Mouse (Mus musculus) forebrain, embryonic 11.5 days (tissue): ENCODE results near the gene Tbx5. TPM values are rescaled to one million over a fixed set of nuclear protein-coding genes. Genes with fewer than 3 reads are reported as not detected.
"Not testable (repeated sequence)": the region's sequence is repeated elsewhere in the genome, so short reads cannot be mapped to it uniquely, and the experiment has no call there.

ENCODE experiments used
- ATAC-seq: fragments of 200-750 bp; cut with Nextera tagmentation; replicated peaks from 2 replicates; pipeline ENCODE4 v1.8.0; 2017; ENCODE audit warnings: moderate TSS enrichment; ENCODE audit not compliant: low FRiP score
- DNase-seq: peaks from one replicate; pipeline ENCODE4 v3.0.0-alpha.2; 2017; ENCODE audit warnings: low spot score
- H3K27ac ChIP-seq: fragments of 300-500 bp; sonication (generic); 2 replicates; pipeline ENCODE4 v1.5.1; 2014; ENCODE audit warnings: low read depth, low read length
- H3K27me3 ChIP-seq: fragments of 300-500 bp; sonication (generic); 2 replicates; pipeline ENCODE4 v1.6.1; 2014; ENCODE audit warnings: mild to moderate bottlenecking, low read length, mixed read lengths; ENCODE audit not compliant: control insufficient read depth, insufficient read depth
- H3K36me3 ChIP-seq: fragments of 300-500 bp; sonication (generic); 2 replicates; pipeline ENCODE4 v1.6.1; 2014; ENCODE audit warnings: mild to moderate bottlenecking, low read length, moderate library complexity, mixed read lengths; ENCODE audit not compliant: control insufficient read depth, insufficient read depth
- H3K4me1 ChIP-seq: fragments of 300-500 bp; sonication (generic); replicated peaks from 2 replicates; pipeline ENCODE4 v1.6.1; 2014; ENCODE audit warnings: low read length, mixed read lengths; ENCODE audit not compliant: control insufficient read depth, insufficient read depth
- H3K4me2 ChIP-seq: fragments of 300-500 bp; sonication (generic); 2 replicates; pipeline ENCODE4 v1.6.1; 2014; ENCODE audit warnings: low read depth, mild to moderate bottlenecking, low read length, moderate library complexity, mixed read lengths; ENCODE audit not compliant: severe bottlenecking
- H3K4me3 ChIP-seq: fragments of 300-500 bp; sonication (generic); 2 replicates; pipeline ENCODE4 v1.5.1; 2014; ENCODE audit warnings: low read depth, low read length
- H3K9ac ChIP-seq: fragments of 300-500 bp; sonication (generic); 2 replicates; pipeline ENCODE4 v1.6.1; 2014; ENCODE audit warnings: low read length
- H3K9me3 ChIP-seq: fragments of 300-500 bp; sonication (generic); 2 replicates; pipeline ENCODE4 v1.6.1; 2016; ENCODE audit warnings: low read length, mixed read lengths; ENCODE audit not compliant: control insufficient read depth
- WGBS: fragments of 180-500 bp; shearing (Covaris S2); extraction: QIAGEN DNeasy Blood & Tissue Kit; methylation state at CpG from one replicate; pipeline ENCODE4 v1.1.7; 2014; 5-methylcytosine and 5-hydroxymethylcytosine counted together
- polyA plus RNA-seq: library from polyadenylated mRNA; unstranded; fragments of >200 nt; fragmentation: Nextera tagmentation; extraction: Ambion mirVana; gene quantifications from 2 replicates; pipeline ENCODE4 v1.2.1, GENCODE M21; 2014

Gene Tbx5
- polyA plus RNA-seq, 1 experiment from 2014 or later = not detected

DNA sequence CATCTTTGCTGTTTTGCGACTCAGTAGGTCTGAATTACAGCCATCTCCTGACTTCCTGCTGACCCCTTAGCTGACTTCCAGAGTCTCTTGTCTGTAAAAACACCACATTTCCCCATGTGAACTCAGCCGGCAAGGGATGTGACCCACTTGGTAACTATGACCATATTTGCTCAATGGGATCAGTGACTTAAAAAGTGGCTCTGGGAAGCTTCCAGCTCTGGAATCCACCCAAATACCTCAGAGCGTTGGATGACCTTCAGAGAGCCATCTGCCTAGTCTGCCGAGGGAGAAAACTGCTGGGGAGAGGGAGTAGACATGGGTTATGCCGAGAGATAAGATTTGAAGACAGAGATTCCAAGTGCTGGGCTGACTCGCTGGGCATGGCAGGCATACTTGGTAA is 44.7 kb downstream of the Tbx5 start:
- Histone ChIP-seq H3K36me3 (no peaks in the 10 kb centered on the region), H3K9me3 (no peaks in the 10 kb centered on the region), H3K4me1 (no peaks in the 10 kb centered on the region), H3K4me2 (no peak overlapping the region), H3K4me3 (no peak overlapping the region), H3K27me3 (no peaks in the 10 kb centered on the region), H3K9ac (no peak overlapping the region), H3K27ac (no peak overlapping the region)
- 81% methylated on average over 6 of the region's 6 CpGs for WGBS
- DNase-seq (no peak), ATAC-seq (no peak)

GRCm38 (mm10) chr5:119885595-119885994 is 53.1 kb downstream of the Tbx5 start:
- Histone ChIP-seq H3K4me2 (no peak overlapping the region), H3K9ac (no peak overlapping the region), H3K4me1 (no peaks in the 10 kb centered on the region), H3K27me3 (no peaks in the 10 kb centered on the region), H3K4me3 (no peak overlapping the region), H3K9me3 (no peaks in the 10 kb centered on the region), H3K27ac (no peak overlapping the region), H3K36me3 (no peaks in the 10 kb centered on the region)
- ATAC-seq (no peak), DNase-seq (no peak)
- 93% methylated on average over 7 of the region's 8 CpGs for WGBS

DNA sequence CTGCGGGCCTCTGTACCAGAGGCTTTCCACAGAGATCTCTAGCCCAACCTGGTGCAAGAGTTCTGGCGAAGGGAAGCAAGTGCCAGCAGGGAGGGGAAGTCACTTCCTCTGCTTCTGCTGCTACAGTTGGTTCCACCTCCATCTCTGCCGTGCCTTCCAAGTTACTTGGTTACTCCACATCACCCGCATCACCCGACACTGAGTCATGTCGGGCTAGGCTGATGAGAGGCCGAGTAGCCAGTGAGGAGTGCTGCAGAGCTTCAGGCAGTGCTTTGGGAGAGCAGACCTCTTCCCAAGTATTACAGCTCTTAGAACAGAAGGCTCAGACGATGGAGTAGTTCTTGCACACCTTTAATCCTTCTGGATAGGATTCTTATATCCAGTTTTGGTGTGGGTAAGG is 54.9 kb downstream of the Tbx5 start:
- ATAC-seq = no peak
- H3K4me3 ChIP-seq = no peak overlapping the region
- no peak overlapping the region for H3K4me2 ChIP-seq
- no peaks in the 10 kb centered on the region for H3K36me3 ChIP-seq
- H3K9me3 ChIP-seq = no peaks in the 10 kb centered on the region
- WGBS = 86% methylated on average over 8 of the region's 8 CpGs
- H3K4me1 ChIP-seq = 0 out of 2 replicates have a peak, but pooled peaks cover 2% of the 10 kb centered on the region
- H3K27ac ChIP-seq = no peak overlapping the region
- H3K9ac ChIP-seq = no peak overlapping the region
- no peaks in the 10 kb centered on the region for H3K27me3 ChIP-seq
- DNase-seq = no peak

DNA sequence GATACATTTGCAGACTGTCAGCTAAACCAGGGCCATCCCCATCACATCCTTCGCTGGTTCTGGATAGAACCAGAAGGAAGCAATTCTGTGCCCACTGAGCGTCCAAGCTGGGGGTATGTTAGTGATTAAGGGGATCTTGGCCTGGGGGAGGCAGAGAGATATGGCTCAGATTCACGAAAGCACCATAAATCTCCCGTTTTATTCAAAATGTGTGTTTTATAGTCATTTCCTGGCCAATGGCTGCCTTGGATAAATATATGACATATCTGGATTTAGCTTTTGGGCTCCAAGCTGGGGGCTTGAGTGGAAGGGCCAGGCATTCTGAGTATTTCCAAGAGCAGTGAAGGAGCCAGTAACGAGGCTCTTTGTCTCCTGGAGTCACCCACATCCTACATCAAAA is 59.5 kb downstream of the Tbx5 start:
- H3K4me2 ChIP-seq = no peak overlapping the region
- no peak overlapping the region for H3K27ac ChIP-seq
- no peaks in the 10 kb centered on the region for H3K27me3 ChIP-seq
- WGBS = 60% methylated on average over 5 of the region's 5 CpGs
- no peak overlapping the region for H3K4me3 ChIP-seq
- no peak overlapping the region for H3K9ac ChIP-seq
- no peak for ATAC-seq
- H3K36me3 ChIP-seq = no peaks in the 10 kb centered on the region
- DNase-seq = no peak
- 0 out of 2 replicates have a peak, but pooled peaks cover 2% of the 10 kb centered on the region for H3K4me1 ChIP-seq
- no peaks in the 10 kb centered on the region for H3K9me3 ChIP-seq

- Histone ChIP-seq H3K4me2 (no peak overlapping the region), H3K9me3 (no peaks in the 10 kb centered on the region), H3K27ac (no peak overlapping the region), H3K36me3 (no peaks in the 10 kb centered on the region), H3K9ac (no peak overlapping the region), H3K27me3 (no peaks in the 10 kb centered on the region), H3K4me1 (0 out of 2 replicates have a peak, but pooled peaks cover 2% of the 10 kb centered on the region), H3K4me3 (no peak overlapping the region)
- no peak for ATAC-seq
- no peak for DNase-seq
- 74% methylated on average over 3 of the region's 3 CpGs for WGBS
These were observed 60.6 kb downstream of the Tbx5 start for GRCm38 (mm10) chr5:119893060-119893459.

- ATAC-seq = no peak
- 80% methylated on average over 3 of the region's 3 CpGs for WGBS
- H3K27me3 ChIP-seq = no peaks in the 10 kb centered on the region
These were observed 64.1 kb downstream of the Tbx5 start for GRCm38 (mm10) chr5:119896605-119897004.

DNA sequence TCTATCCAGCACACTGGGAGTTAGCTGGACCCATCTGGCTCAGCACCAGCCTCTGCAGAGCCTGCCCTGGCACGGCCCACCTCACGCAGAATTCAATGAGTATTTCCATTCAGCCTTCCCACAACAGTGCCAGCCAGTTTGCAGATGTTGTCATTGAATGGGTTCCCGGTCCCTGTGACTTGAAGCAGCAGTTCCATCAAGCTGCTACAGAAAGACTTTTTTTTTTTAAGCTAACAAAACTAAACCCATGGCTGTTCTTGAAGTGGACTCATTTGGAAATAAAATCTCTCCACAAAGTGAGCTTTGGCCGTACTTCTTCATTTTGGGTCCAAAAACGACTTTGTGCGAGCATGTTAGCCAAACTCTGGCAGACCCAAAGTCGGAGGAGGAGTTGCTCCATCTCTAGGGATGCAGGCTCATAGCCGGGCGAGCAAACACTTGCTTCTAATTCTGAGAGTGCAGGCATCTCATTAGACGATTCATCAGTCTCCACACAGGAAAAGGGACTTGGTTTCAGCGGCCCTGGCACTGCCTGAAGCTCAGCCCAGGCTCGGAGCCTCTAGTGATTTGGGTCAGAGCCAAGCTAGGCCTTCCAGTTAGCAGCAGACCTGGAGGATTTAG is 84.2 kb downstream of the Tbx5 start:
- Histone ChIP-seq H3K9ac (no peak overlapping the region), H3K4me2 (no peak overlapping the region), H3K4me1 (no peaks in the 10 kb centered on the region), H3K36me3 (no peaks in the 10 kb centered on the region), H3K4me3 (no peak overlapping the region), H3K27ac (no peak overlapping the region), H3K27me3 (no peaks in the 10 kb centered on the region), H3K9me3 (no peaks in the 10 kb centered on the region)
- ATAC-seq (no peak), DNase-seq (no peak)
- WGBS = 79% methylated on average over 12 of the region's 12 CpGs

More at GRCm38 (mm10) chr5:119896605-119897004, 64.1 kb downstream of the Tbx5 start:
- H3K27ac ChIP-seq = no peak overlapping the region
- no peak for DNase-seq
- no peaks in the 10 kb centered on the region for H3K36me3 ChIP-seq
- H3K4me2 ChIP-seq = no peak overlapping the region
- no peak overlapping the region for H3K4me3 ChIP-seq
- no peaks in the 10 kb centered on the region for H3K9me3 ChIP-seq
- H3K4me1 ChIP-seq = 0 out of 2 replicates have a peak, but pooled peaks cover 2% of the 10 kb centered on the region
- no peak overlapping the region for H3K9ac ChIP-seq

DNA sequence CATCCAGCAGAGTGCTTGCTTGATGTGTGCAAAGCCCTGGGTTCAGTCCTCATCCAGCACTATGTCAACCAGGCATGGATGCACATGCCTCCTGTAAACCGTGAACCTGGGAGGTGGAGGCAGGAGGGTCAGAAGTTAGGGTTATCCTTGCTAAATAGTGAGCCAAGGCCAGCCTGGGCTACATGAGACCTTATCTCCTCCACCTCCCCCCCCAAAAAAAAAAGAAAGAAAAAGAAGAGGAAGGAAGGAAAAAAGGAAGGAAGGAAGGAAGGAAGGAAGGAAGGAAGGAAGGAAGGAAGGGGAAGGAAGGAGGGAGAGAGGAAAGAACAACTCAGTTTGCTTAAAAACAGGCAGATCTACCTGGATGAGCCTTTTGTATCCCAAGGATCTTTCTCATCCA is 85.9 kb downstream of the Tbx5 start:
- not testable (repeated sequence) for H3K9me3 ChIP-seq, DNase-seq, H3K4me2 ChIP-seq, H3K4me1 ChIP-seq, H3K4me3 ChIP-seq, ATAC-seq, H3K27me3 ChIP-seq, H3K36me3 ChIP-seq, H3K9ac ChIP-seq, H3K27ac ChIP-seq
- WGBS = 95% methylated on average over 1 of the region's 1 CpGs

GRCm38 (mm10) chr5:119920941-119921340 is 88.5 kb downstream of the Tbx5 start:
- ATAC-seq (no peak), DNase-seq (no peak)
- Histone ChIP-seq H3K4me1 (no peaks in the 10 kb centered on the region), H3K36me3 (no peaks in the 10 kb centered on the region), H3K9ac (no peak overlapping the region), H3K4me2 (no peak overlapping the region), H3K9me3 (no peaks in the 10 kb centered on the region), H3K27me3 (no peaks in the 10 kb centered on the region), H3K4me3 (no peak overlapping the region), H3K27ac (no peak overlapping the region)
- 65% methylated on average over 10 of the region's 10 CpGs for WGBS
